Mouse (Mus musculus) small intestine, adult 10 weeks (tissue): ENCODE data around the gene Ptges3. TPM values are rescaled to one million over a fixed set of nuclear protein-coding genes. Genes with fewer than 3 reads are reported as not detected.

ENCODE experiments used
- polyA plus RNA-seq: library from polyadenylated mRNA; stranded (reverse); fragments of 350-450 nt; fragmentation: Illumina TruSeq; extraction: RNeasy Lipid Tissue Mini Kit (QIAGEN cat#74804); gene quantifications from one replicate; pipeline ENCODE4 v1.2.3, GENCODE M21; 2014; ENCODE audit warnings: low replicate concordance

Gene Ptges3
- polyA plus RNA-seq = 368 TPM

GRCm38 (mm10) chr10:128058601-128059151 lies at the start of gene Ptges3:
Ptges3 (plus strand) TSS chr10:128058954.

GRCm38 (mm10) chr10:128015068-128015934 lies 43.5 kb upstream of the Ptges3 start, which contains the start of gene Prim1:
Prim1 (plus strand) TSS chr10:128015168.

DNA sequence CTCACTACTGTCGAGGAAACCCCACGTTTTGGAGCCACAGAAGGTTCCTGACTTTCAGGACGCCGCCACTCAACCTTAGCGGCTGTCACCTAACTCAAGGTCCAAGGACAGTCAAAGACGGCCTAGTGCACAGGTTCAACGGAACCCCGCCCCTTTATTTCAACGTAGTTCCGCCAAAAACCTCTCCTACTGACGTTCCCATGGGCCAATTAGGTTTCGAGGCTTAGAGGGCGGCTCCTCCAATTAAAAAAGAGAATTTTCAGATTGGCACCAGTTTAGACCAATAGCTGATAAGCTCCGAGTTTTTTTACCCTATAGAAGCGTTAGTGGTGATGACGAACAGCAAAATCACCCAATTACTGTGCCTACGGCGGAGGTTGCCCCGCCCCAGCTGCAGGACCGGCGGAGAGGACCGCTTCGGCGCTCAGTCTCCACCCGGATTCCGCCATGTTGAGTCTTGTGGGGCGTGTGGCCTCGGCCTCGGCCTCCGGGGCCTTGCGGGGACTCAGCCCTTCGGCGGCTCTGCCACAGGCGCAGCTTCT lies 24.2 kb downstream of the Ptges3 start, which contains the start of gene Atp5b:
Atp5b (plus strand) TSS at position 394 of the 542 bp plus-strand sequence.

DNA sequence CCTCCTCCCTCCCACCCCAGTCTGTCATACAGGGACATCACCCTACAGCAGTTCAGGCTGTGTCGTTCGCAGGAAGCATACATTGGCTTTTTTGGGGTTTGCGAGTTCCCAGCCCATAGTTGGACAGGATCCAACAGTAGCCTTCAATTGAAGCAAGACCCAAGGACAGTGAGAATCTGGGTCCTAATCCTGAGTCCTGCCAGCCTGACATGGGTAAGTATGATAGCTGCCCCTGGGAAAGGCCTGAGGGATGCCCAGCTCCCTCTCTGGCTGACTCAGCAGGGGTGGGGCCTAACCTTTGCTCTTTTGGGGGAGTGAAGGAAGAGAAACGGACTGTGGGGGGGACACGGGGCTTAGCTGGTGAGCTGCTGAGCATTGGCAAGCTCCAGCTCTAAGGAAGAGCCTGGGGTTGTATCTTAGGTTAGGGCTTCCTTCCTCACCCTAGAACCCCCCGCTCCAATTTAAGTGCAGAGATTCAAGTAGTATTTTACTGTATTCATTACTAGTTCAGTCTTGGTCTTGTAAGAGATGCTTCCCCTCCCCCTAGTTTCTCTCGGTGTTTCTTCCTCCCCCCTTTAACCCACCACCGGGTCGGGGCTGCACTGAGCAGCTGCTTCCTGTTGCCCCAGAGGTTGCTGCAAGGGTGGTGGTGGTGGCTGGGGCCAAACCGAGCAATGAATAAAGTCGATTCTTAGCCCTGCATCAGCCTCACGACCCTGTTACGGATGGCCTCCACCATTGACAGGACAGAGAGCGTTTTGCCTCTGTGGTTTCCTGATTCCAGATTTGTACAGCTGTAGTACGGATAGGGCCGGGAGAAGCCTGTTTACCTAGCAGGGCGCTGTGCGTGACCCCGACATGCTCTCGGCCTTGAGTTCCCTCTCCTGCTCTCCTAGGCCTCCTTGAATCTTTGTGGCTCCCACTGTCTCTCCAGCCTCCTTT lies 33.1 kb downstream of the Ptges3 start, which contains the start of gene Baz2a:
Baz2a (plus strand) TSS at position 14 of the 942 bp plus-strand sequence.

Other genes starting within 250 kb of the Ptges3 start
- not detected for gene Rdh19, start 209.0 kb upstream of the Ptges3 start, polyA plus RNA-seq
- 5.0 TPM for gene Rdh16f2, start 192.5 kb upstream of the Ptges3 start, polyA plus RNA-seq
- gene Rdh7, start 170.1 kb upstream of the Ptges3 start, polyA plus RNA-seq = 55.8 TPM
- 0.93 TPM for gene Sdr9c7, start 160.4 kb upstream of the Ptges3 start, polyA plus RNA-seq
- gene Hsd17b6, start 51.3 kb upstream of the Ptges3 start, polyA plus RNA-seq = 123 TPM
- gene Prim1, start 43.8 kb upstream of the Ptges3 start, polyA plus RNA-seq = 46.8 TPM
- 874 TPM for gene Naca, start 23.4 kb upstream of the Ptges3 start, polyA plus RNA-seq
- gene Atp5b, start 24.3 kb downstream of the Ptges3 start, polyA plus RNA-seq = 821 TPM
- gene Baz2a, start 32.6 kb downstream of the Ptges3 start, polyA plus RNA-seq = 16.8 TPM
- 4.7 TPM for gene Rbms2, start 121.3 kb downstream of the Ptges3 start, polyA plus RNA-seq
- 0.59 TPM for gene Gls2, start 135.5 kb downstream of the Ptges3 start, polyA plus RNA-seq
- 13.5 TPM for gene Spryd4, start 152.9 kb downstream of the Ptges3 start, polyA plus RNA-seq
- not detected for gene Mip, start 166.9 kb downstream of the Ptges3 start, polyA plus RNA-seq
- gene Timeless, start 173.1 kb downstream of the Ptges3 start, polyA plus RNA-seq = 1.4 TPM
- gene Apon, start 195.1 kb downstream of the Ptges3 start, polyA plus RNA-seq = 0.41 TPM
- not detected for gene Apof, start 209.7 kb downstream of the Ptges3 start, polyA plus RNA-seq
- gene Stat2, start 211.6 kb downstream of the Ptges3 start, polyA plus RNA-seq = 12.8 TPM
- gene Il23a, start 239.8 kb downstream of the Ptges3 start, polyA plus RNA-seq = 0.48 TPM
- 8.3 TPM for gene Pan2, start 244.4 kb downstream of the Ptges3 start, polyA plus RNA-seq